Mouse (Mus musculus) mature B cell (primary cell): ENCODE data around the gene Lhcgr.
"Not testable (repeated sequence)": the region's sequence is repeated elsewhere in the genome, so short reads cannot be mapped to it uniquely, and the experiment has no call there.

ENCODE experiments used
- in situ Hi-C: fragments of 300-500 bp; cut with MboI; formaldehyde crosslinking; loops from 2 replicates; pipeline ENCODE4 v1.14.3; 2019

The Lhcgr gene

DNA sequence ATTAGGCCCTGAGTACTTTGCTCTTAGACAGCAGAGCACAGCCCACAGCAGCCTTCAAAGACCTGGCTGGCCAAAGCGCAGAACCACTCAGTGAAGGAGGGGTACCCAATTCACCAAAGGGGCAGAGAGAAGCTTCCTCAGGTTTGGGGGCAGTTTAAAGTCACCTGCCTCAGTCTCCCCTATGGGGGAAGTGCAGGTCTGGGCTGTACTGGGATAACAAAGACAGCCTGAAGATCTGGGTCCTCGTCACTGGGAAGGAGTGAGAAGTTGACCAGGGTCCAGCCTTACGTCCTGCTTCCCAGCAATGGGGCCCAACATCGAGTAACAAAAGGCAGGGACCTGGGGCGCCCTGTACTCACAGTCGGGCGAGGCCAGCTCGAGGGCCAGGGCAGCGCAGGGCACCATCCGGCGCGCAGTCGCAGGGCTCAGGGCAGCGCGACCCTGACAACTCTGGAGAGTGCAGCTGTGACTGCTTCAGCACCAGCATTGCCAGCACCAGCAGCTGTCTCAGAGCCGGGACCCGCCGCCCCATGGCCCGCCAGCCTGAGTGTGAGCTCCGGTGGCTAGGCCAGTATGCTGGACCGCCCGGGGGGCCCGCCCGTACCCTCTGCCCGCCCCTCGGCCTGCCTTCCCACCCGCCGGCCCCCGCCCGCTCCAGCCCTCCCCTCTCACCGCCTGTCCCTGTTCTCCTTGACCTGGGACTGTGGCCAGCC lies at the start of gene Lhcgr:
TSS of gene Lhcgr (minus strand) at position 551 of the 713 bp plus-strand sequence.
- in situ Hi-C loops: no loop called here

DNA sequence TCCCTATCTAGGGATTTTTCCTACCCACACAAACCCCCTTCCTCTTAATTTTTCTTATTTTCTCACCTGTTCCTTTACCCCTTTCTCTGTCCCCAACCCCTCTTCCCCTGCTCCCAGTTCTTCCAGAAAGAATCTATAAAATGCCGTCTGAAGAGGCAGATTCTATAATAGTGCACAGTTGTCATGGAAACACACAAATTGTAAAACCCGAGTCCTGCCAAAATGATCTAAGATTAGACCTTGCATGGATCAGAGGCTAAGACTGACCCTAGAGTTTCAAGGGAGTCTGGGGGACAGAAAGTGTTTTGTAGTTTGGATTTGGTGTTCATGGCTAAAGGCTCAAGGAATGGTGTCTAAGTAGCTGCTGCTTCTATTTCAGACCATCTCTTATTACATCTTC lies 25.8 kb upstream of the Lhcgr start:
- in situ Hi-C loops: no loop called here

DNA sequence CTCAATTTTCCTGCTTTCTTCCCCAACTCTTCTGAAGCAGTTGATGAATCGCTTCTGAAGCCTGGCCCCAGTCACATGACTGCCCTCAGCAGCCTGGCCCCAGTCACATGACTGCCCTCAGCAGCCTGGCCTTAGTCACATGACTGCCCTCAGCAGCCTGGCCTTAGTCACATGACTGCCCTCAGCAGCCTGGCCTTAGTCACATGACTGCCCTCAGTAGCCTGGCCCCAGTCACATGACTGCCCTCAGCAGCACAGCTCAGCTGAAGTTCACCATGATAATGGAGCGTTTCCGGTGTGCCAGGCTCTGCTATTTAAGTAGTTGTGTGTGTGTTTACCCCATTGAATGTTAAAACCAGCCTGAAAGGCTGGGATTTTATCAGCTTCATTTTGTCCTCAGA lies 21.2 kb upstream of the Lhcgr start:
- in situ Hi-C loops: not testable (repeated sequence)

DNA sequence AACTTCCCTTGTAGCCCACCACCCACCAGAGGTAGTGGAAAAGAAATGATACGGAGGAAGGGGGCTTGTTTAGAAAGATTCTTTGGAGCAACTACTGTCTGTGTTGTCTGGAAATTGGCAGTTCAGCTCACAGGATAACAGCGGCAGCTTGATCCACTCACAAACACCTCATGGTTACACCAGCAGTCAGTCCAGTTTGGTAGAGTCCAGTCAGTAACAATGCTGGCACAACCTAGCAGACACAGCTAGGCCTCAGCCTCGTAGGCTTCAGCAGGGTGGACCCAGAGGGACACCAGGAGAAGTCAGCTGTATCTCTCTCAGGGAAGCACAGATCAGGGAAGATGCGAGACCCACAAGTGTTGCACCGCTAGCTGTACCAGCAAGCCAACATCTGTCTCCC lies 19.0 kb upstream of the Lhcgr start:
- in situ Hi-C loops: no loop called here

DNA sequence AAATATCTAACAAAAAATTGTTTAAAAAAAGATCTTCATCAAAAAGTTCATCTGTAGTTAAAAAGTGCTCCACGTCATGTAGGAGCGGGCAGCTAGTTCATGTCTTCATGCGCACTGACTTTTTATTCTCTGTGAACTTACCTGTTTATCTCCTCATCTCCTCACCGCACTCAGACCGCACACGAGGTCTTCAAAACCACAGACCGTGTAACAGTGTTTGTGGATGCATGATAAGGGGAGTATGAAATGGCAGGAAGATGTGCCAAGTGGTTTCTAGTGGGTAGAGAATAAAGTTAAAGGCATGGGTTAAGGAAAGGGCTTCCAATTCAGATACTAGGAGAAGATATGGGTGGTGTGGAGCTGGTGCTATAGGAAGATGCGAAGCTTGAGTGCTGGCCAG lies 14.6 kb upstream of the Lhcgr start:
- in situ Hi-C loops: no loop called here

DNA sequence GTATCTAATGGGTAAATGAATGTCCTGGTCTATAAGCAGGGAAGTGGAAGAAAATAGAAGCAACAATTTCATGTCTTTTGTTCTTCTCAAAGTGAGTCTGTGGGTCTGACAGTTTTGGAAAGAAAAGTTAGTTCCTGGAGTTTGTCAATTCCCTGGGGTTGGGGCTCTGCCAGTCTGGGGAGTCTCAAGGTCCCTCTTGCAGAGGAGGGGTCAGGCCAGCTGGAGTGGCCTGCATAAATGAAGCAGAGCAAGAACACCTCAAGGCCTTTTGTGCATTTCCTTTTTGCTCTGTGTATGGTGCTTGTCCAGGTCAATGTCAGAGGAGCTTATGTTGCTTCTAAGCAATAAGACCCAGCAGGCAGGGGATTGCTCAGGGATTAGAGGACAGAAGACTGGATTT lies 11.7 kb upstream of the Lhcgr start:
- in situ Hi-C loops: no loop called here

DNA sequence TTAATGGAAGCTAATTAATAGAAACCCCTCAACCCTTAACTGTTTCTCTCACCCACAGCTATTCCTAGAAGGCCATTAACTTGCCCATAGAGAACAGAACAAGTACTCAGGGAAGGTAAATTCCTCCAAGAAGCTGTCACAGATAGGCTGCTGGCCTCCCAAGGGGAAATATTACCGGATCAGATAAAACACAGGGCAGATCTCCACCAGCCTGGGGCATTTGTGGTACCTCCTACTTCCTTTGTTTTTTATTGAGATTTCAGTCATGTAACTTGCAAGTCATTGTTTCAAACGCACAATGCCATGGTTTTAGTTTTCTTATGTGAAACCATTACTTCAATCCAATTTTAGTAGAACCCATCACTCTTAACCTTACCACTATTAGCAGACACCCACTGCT lies 1.1 kb downstream of the Lhcgr start:
- in situ Hi-C loops: no loop called here

DNA sequence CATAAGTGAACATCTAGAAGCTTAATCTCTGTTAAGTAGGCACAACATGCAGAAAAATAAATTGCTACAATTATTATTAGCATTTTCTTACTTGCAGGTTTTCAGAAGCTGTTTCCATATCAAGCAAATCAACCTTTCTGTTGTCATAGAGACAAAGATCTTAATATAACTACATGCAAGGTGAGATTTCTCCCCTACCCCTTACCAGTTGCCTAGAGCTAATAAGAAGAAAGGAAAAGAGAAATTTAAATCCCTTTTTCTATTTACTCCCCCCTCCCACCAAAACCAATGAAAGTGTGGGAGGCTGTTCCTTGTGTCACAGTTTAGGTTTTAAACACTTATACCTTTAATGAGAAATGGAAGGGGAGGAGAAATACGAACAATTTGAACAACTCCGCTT lies 3.4 kb downstream of the Lhcgr start:
- in situ Hi-C loops: no loop called here

DNA sequence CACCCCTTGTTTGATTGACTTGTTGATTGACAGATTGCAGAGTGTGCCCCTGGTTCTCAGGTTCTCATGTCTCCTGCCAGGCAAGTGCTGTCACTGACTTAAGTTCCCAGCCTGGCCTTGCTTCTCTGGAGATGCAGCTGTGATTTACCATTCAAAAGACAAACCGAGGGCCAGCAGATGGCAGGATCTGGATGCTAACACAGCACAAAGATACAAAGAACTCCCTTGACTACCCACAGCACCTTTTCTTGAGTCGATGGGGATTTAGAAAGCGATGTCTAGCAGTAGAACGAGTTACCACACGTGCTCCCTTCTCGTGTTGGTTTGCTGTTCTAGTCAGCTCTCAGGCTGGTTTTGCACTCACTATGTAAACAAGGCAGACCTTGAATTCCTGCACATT lies 4.9 kb downstream of the Lhcgr start:
- in situ Hi-C loops: no loop called here

DNA sequence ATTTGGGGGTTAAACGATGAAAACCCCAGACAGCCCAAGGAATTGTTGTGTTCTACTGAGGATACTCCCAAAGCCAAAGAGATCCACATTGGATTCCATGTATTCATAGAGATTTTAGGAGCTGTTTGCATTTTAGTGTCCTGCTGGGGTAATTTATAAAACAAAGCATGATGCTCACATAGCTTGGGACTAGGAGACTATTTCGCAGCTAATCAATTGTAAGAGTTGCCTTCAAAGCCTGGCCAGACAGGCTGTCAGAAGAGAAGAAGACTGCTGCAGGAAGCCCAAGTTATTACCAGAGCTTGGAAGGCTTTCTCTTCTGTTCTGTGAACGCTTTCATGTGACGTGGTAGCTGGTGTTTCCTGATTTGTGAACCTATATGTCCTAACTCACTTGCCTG lies 5.4 kb downstream of the Lhcgr start:
- in situ Hi-C loops: no loop called here

DNA sequence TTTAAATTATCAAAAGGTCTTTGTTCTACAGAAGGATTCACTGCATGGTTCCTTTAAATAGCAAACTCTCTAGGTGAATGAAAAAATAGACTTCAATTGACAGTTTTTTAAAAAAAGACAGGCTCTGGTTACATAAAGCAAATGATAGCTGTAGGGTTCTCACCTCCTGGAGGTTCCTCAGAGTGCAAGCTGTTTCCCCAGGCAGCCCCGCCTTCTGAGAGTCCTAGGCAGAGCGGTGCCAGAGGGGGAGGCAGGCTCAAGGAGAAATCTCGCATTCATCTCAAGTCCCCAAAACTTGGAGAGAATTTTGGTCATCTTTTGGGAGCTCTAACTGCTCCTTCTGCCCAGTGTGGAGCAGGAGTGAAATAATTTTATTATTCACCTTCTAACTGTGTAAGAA lies 12.6 kb downstream of the Lhcgr start:
- in situ Hi-C loops: no loop called here

DNA sequence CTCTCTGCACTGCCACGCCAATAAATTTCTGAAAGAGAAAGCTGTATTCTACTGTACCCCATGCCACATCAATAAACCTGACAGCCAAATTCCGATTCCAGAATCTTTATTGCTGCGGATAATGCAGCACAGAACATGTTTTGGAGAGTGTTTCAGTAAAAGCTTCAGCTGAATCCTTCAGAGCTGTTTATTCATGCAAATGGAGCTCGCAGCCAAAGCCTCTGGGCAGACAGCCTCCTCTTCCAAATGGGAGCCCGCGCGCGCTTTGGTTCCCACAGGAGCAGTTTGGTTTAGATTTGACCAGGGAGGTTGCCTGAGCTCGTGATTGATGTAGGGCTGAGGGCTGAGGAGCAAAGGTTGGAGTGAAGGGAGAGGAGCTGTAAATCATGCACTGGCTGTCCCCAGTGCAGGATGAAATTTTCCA lies 17.7 kb downstream of the Lhcgr start:
- in situ Hi-C loops: no loop called here

DNA sequence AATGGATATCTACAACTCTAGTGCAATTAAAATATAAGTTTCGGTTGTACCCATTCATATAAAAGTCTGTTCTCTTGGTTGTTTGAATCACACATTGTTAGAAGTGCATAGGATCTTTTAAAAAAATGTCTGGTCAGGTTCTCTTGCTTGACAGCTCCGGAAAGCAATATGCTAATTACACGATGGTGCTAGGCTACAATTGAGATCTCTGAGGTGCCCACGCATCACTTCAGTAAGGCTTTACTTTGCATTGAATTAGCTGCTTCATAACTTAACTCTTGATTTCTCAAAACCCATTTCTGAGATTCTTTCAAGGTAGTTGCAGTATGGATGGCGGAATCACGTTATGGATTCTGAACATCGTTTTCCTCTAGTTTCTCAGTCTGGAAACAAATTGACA lies 21.7 kb downstream of the Lhcgr start:
- in situ Hi-C loops: no loop called here

DNA sequence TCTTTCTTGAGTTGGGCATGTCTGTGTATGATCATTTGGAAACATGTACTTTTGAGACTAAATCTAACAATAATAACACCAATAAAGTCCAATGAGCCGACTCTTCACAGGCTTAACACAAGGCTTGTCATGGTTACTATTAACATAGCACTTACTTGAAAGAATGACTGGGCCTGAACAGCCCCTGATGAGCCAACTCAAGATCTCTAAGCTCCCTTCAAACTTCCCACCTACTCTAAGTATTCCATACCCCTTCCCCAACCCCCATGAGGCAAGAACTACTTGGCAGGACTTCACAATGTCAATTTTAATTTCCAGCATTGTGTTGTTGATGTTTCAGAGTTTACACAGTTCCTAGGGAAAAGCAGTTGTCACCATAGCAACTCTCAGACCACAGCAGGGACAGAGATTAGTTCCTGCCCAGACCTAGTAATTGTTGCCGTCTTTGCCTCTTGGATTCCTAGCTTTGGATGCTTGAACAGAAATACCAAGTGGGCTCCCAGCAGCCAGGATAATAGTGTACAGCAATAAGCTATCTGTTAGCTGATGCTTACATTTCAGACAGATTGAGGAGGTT lies 22.4 kb downstream of the Lhcgr start:
- in situ Hi-C loops: no loop called here

DNA sequence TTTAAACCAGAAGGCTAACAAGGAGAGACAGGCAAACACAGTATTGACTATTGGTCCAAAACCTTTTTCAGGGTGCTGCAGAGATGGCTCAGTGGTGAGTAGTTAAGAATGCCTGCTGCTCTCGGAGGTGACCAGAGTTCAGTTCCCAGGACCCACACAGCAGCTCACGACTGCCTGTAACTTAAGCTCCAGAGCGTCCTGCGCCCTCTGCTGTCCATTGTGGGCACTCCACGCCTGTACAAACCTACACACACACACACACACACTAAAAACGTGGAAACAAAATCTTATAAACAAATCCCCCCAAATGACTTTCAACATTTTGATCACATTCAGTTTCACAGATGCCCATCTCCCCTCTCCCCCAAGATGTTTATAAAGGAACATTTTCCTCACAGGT lies 24.9 kb downstream of the Lhcgr start:
- in situ Hi-C loops: no loop called here

DNA sequence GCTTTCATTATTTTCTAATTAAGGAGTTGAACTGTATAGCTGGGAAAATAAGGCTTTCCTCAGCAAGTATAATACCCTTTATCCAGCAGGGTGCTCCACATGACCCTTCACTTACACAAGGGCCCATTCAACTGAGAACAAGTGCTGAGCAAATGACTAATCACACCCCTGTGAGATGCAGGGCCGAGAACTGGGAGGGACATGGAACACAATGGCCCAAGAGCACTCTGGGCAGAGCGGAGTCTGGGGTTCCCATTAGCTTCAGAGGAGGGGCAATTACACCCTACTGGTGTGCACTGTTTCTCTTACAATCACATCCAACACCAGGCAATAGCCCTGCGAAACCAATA lies 27.7 kb downstream of the Lhcgr start:
- in situ Hi-C loops: no loop called here

DNA sequence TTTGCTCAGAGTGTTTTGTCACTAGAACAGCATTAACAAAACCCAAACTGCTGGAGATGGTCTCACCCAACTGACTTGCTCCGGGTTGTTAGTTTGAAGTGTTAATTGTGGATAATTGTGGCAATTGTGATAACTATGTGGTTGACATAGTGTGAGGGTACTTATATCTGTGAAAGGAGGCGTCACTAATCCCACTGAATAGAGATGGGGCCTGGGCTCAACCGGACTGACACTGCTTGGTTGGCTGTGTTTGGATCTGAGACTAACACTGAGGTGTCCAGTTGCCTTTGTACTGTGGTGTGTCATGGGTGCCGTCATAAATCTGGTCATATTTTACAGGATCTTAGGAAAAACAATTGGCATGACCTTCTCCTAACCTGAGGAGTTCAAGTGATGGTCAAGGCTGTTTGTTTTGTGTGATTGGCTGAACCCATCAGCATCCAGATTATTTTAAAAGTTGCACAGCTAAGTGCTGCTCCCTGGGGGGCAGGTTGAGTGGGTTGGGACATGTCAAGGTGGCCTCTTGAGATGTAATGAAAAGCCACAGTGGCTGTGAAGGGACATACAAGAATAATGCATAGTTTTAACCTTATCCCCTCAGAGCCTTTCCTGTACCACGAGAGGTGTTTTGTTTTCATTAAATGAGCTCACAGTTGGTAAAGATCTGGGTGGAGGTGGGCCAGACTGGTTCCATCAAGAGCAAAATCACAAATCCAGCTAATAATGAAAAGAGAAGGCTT lies 28.2 kb downstream of the Lhcgr start:
- in situ Hi-C loops: no loop called here

DNA sequence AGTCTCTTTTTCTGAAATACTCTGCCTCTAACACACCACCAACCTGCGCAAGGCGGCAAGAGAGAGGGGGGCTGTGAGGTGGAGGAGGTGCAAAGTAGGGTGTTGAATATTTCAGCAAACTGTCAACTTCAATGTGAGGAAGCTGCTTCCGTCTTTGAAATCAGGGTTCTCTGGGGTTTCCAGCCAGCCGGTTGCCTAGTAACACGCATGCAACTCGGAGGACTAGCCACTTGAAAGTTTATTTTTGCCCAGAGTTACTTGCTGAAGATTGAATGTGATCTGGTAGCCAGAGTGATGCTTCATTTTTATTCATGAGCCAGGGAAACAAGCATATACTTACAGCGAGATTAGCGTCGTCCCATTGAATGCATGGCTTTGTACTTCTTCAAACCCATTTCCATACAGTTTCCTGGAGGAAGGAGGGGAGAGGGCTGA lies 33.8 kb downstream of the Lhcgr start:
- in situ Hi-C loops: no loop called here

DNA sequence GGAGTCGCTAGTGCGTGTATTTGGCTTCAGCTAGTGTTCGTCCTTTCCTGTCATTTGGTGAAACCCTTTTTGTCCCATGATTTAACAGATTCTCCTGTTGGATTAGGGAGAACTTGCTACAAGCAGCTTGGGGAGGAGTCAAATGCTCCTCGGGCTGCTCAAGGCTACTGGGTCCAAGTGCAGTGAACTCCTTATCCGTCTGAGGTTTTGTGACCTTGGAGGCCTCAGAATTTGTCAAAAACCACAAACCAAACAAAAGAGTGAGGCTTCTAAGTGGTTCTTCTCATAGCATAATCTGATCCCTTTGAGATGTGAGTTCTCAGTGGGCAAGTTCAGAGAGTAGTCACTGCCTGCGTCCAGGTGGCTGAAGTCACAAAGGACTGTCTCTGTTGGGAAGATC lies 36.0 kb downstream of the Lhcgr start:
- in situ Hi-C loops: no loop called here

DNA sequence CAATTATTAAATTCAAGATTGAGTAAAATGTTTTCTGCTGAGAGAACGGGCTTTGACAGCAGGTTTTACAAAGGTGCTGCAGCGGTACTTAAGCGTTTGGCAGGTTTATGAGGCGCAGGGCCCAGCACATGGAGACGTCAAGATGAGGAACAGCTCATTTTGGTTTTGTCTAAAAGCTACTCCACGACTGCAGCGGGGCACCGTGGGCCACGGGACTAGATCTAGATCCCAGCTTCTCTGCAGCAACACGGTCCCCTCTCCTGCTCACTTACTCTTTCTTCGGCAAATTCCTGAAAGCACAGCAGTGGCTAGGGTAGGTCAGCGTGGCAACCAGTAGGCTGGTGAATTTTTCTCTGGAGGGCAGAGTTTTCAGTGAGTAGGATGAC lies 38.3 kb downstream of the Lhcgr start:
- in situ Hi-C loops: no loop called here

DNA sequence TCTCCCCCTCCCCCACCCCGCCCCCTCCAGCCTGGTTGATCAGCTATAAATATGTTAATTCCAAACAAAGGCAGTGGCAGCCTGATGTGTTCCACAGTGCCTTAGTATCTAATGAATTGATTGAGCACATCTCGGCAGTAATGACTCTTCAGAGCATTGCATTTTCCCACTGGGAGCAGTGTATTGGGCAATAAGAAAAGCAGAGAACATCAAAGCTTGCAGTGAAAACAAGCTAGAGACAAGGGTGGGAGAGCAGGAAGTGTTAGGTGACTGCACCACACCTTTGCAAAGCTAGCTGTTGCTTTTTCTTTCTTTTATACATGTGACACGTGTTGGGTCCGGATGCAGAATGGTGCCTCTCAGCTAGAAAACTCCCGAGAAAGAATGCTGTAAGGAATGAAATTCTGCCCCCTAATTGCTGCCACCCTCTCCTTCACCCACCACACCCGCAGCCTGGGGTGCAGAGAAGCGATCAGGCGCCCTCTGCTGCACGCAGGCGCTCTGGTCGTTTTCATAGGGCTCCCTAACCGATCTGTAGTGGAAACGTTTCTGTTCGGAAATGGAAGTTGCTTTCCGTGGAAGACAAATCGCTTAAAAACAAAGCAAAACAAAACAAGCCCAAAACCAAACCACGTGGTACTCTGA lies 38.8 kb downstream of the Lhcgr start:
- in situ Hi-C loops: no loop called here

DNA sequence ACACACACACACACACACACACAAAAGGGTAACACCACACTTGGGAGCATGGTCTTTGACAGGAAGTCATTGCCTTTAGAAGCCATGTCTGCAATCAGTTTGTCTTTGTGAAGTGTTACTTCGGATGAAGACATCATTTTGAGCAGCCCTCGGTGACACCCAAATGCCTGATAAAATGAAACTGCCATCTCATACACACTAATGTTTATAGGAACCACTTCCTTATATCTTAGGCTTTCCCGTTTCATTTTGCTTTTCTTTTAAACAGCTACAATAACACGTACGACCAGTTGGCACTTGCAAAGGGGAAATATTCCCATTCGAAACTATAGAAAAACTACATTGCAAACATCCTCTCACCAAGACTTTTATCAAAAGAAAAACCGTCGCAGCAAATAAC lies 42.1 kb downstream of the Lhcgr start:
- in situ Hi-C loops: no loop called here

DNA sequence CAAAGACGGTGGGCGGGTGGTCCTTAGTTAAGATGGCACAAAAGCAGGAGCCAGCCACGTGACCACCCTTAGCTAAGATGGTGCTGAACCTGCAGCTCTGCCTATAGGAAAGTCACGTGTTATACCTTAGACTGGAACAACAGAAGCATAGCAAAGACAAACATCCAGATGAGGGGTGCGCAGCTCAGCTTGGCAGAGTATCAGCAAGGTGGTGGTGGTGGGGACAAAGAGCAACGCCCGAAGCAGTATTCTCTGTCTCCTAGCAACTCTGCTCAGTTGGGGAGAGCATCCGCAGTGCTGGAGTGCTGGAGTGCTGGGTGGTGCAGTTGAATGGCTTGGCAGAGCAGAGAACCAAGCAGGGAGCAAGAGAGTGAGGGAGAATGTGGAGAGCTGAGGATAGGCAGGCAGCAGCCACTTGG lies 85.5 kb downstream of the Lhcgr start:
- in situ Hi-C loops: no loop called here
